Mouse (Mus musculus) granulocyte monocyte progenitor cell, adult 5-6 weeks (primary cell): ENCODE data around the gene Fgf8. TPM values are rescaled to one million over a fixed set of nuclear protein-coding genes. Genes with fewer than 3 reads are reported as not detected.

Experiments used
- ATAC-seq: replicated peaks from 2 replicates; pipeline ENCODE4 v1.8.0; 2016; ENCODE audit warnings: mild to moderate bottlenecking, moderate TSS enrichment, inconsistent platforms; ENCODE audit not compliant: poor library complexity, severe bottlenecking
- total RNA-seq, 2 experiments: library from RNA; stranded (forward) in 1 of 2; stranded (reverse) in 1 of 2; fragments of 200-712, 200-1000 nt in 1 of 2; fragments of >200 nt in 1 of 2; fragmentation: Nextera tagmentation in 1 of 2; gene quantifications; 2 replicates each; pipeline ENCODE4 v1.2.3; 2014 to 2017

Gene Fgf8
- total RNA-seq (2014; fragmentation: Nextera tagmentation) (not detected in 2 replicates), total RNA-seq (2017) (not detected in 2 replicates)

- ATAC-seq: peak; percentile 12; the same call in 1 of the 2 replicates
Measured at GRCm38 (mm10) chr19:45742218-45742983, at the start of gene Fgf8. Gene Fgf8 (minus strand): TSS chr19:45742915.

GRCm38 (mm10) chr19:45792404-45792803 is 49.7 kb upstream of the Fgf8 start:
- no peak for ATAC-seq

GRCm38 (mm10) chr19:45789888-45790874 is 47.5 kb upstream of the Fgf8 start:
- peak; percentile 97 for ATAC-seq

- ATAC-seq: no peak
Measured at GRCm38 (mm10) chr19:45789365-45789764, 46.6 kb upstream of the Fgf8 start.

GRCm38 (mm10) chr19:45788337-45788736 is 45.6 kb upstream of the Fgf8 start:
- no peak for ATAC-seq

DNA sequence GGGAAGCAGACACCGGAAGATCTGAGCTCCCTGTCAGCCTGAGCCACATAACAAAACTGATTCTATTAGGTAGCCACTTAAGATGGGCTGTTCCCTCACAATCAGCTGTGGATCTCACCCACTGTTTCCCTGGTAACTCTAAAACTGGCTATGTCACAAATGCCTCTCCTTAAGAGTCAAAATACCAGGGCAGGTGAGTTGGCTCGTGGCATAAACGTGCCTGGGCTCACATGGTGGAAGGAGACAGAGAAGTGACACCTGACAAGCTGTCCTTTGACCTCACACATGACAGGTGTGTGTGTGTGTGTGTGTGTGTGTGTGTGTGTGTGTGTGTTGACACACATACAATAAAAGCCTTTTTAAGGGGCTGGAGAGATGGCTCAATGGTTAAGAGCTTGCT is 44.7 kb upstream of the Fgf8 start:
- ATAC-seq: no peak

DNA sequence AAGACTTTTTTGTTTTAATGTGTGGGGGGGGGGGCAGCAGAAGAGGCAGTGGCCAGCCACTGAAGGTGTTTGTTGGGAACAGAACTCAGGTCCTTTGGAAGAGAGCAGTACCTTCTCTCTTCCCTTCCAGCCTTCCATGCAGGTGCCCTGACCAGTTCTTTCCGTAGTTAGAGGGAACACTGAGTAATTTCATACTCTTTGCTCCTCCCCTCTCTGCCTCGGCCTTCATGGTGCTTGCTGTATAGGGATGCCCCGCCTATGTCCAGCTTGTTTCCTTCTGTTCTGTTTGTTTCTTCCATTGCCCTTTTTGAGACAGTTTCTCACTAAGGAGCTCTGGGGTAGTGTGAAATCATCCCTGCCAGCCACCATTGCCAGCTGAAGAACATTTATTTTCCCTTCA is 42.8 kb upstream of the Fgf8 start:
- ATAC-seq: no peak

DNA sequence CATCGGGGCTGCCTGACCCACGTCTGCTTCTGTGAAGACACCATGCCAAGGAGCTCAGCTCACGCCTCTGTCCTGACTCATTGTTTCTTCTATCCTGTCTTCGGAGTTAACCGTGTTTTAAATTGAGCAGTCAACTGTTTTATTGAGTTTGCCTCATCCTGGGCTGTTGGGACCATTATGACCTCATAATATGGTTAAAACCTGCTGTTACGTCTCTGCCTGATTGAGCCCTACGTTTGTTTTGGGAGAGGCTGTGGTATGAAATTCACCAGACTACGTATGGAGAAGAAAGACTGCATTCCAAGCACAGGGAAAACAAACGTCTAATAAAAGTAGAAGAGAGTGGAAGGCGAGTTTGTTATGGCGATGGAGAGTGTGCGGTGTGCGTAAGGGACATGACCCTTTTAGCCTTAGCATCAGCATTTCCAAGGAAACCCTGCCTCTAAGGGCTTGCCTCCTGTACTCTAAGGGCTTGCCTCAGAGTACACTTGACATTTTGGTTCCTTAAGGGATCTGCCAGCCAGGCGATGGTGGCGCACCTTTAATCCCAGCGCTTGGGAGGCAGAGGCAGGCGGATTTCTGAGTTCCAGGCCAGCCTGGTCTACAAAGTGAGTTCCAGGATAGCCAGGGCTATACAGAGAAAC is 41.3 kb upstream of the Fgf8 start:
- no peak for ATAC-seq

- peak; percentile 92 for ATAC-seq
Measured at GRCm38 (mm10) chr19:45783181-45783932, 40.6 kb upstream of the Fgf8 start, which contains the start of gene Mgea5. Gene Mgea5 (minus strand): TSS chr19:45783837.

DNA sequence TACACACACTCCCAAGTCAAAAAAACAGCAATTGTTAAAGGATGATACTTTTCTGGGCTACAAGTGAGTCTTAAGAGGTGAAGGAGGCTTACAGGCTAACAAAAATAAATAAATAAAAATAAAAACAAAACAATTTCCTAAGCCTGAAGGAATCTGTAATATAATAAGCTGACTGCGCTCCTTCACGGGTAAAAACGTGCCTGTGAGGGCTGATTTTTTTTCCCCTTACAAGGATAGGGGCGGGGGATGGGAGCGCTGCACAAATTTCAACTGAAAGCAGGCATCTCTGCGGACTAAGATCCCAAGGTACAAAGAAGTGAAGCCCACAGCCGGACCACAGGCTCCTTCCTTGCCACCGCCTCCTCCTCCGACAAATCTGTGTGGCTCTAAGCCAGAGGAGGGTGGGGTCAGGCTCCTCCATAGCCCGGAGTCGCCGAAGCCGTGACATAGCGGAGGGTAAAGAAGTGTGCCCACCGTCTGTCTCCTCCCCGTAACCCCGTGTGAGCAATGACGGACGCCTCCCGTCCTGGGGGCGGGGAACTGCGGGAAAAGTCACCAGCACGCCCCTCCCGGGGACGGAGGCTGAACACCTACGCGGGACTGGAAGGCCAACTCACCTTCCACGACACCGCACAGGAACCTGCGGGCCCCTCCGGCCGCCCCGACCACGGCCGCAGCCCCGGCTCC is 39.7 kb upstream of the Fgf8 start:
- peak; percentile 74 for ATAC-seq

GRCm38 (mm10) chr19:45781676-45782075 is 39.0 kb upstream of the Fgf8 start:
- no peak for ATAC-seq

GRCm38 (mm10) chr19:45780350-45780915 is 37.7 kb upstream of the Fgf8 start:
- no peak for ATAC-seq

- no peak for ATAC-seq
Measured at GRCm38 (mm10) chr19:45775486-45775885, 32.8 kb upstream of the Fgf8 start.

DNA sequence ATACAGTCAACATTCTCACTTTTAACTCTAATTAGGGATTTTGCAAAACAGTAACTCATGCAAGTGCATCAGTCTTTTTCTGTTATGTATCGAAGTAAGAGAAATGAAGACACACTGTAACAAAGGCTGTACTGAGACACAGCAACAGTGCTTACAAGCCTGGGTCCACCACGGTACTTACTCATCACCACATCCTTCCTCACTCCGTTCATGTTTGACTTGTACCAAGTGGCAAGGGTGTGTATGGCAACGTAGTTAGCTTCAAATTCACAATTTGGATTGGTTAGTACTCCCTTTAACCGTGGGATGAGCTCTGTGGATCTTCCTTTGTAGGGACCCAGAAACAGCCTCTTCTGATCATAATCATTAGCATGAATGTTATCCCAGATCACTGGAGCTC is 28.8 kb upstream of the Fgf8 start:
- no peak for ATAC-seq

DNA sequence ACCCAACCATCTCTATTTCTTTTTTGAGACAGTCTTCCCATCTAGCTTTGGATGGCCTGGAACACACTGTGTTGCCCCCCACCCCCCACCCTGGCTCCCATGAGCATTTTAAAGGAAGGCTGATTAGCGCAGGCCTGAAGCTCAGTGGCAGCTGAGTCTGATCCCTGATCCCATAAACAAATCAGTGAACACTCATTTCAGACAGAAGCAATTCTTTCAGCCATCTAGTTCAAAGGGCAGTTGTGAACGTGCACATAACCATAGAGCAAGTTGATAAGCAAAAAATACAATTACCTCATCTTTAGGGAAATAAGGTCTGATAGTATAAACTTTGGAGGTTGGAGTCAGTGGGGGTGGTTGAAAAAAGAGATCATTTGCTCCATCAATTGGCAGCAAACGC is 18.1 kb upstream of the Fgf8 start:
- no peak for ATAC-seq

DNA sequence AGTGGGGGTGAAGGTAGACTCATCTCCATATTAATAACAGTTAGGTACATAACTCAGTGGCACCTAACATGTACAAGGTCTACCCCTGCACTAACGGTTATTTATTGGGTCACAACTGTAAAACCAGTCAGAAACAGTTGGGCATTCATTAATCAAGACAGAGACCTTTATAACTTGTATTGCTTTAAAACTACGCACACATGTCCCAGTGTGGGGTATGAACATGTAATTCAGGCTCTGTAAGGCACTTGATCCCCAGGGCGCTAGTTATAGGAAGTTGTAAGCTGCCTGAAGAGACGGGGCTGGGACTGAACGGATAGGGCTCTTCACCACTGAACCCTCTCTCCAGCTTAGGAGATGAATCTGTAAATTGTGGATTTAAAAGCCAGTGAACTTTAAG is 16.0 kb upstream of the Fgf8 start:
- ATAC-seq: no peak

- no peak for ATAC-seq
Measured at GRCm38 (mm10) chr19:45753551-45753950, 10.8 kb upstream of the Fgf8 start.

DNA sequence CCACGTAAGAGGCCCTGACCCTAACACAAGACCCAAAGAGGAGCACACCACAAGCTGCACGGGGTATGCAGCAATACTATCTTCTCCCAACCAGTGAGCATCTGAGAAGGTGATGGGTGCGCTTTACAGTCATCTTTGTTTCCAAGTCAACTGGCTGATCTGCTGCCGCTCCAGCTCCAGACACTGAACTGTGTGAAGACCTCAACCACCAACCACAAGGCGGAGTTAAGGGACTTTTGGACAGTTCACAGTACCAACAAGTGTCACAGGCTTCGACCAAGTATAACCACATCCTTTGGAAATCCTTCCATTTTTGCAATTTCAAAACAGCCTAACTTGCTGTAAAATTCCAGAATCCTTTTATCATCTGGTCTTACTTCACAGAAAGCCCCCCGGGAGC is 9.2 kb upstream of the Fgf8 start:
- no peak for ATAC-seq
